Mouse (Mus musculus): Measurements from ENCODE around the gene Apex1. TPM values are rescaled to one million over a fixed set of nuclear protein-coding genes. Genes with fewer than 3 reads are reported as not detected.

The Apex1 gene
- total and polyA plus RNA-seq, 3 experiments = 129 to 155 TPM; not detected in 1

DNA sequence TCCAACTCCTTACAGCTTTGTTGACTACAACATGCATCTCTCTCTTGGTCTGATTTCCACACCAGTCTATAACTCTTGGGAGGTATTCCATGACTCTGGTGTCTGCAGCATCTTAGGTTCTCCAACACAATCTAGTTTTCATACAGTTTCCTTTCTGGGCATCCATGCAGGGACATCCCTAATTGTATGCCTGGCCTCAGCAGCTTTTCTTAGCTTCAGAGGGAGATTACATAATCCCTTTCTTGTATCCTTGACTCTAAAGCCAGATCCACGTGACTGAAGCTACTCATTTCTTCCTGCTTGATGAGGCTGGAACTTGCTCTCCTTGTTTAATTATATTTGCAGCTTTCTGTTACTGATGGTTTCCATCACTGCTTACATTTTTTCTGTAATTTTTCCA is 11.9 kb downstream of the Apex1 start:
- H3K27ac ChIP-seq (ENCODE audit: control insufficient read depth, low read depth, low read length) = no peak overlapping the region
- no peak overlapping the region for H3K9ac ChIP-seq (ENCODE audit: control insufficient read depth, low read depth, low read length, poor library complexity, severe bottlenecking)
- H3K4me1 ChIP-seq (ENCODE audit: control insufficient read depth in 1 of 2, insufficient read depth in 2 of 2, low read length in 2 of 2) = peaks cover 0 to 15% of the 10 kb centered on the region in 2 experiments; a peak in 3 of 4 replicates
- DNase-seq (ENCODE audit: low read depth, low spot score) = peak; percentile 1
- H3K9me3 ChIP-seq (replicated peaks; ENCODE audit: insufficient read depth, low read length) = no peaks in the 10 kb centered on the region
- peaks cover 2% of the 10 kb centered on the region; the same call in 1 of the 2 replicates for H3K79me2 ChIP-seq (ENCODE audit: control insufficient read depth, insufficient read depth, low read length, poor library complexity)
- no peak for TF ChIP-seq MAZ (IDR thresholded peaks at IDR 0.05; ENCODE audit: low read depth, low read length)
- no peak for TF ChIP-seq MYB (IDR thresholded peaks at IDR 0.05; ENCODE audit: low read depth, low read length)
- no peak for TF ChIP-seq RAD21 (IDR thresholded peaks at IDR 0.05; ENCODE audit: low read depth, low read length)
- TF ChIP-seq MAFK (IDR thresholded peaks at IDR 0.05; ENCODE audit: borderline replicate concordance, low read depth, low read length) = no peak
- no peak for TF ChIP-seq EP300 (IDR thresholded peaks at IDR 0.05; ENCODE audit: low read depth in 1 of 2, low read length in 2 of 2)
- TF ChIP-seq POLR2AphosphoS2 (IDR thresholded peaks at IDR 0.05; ENCODE audit: low read length) = no peak
- TF ChIP-seq CHD2 (IDR thresholded peaks at IDR 0.05; ENCODE audit: low read length) = no peak
- TF ChIP-seq POLR2AphosphoS5 (IDR thresholded peaks at IDR 0.05; ENCODE audit: borderline replicate concordance, low read depth, low read length) = no peak
- no peak for TF ChIP-seq CTCF (IDR thresholded peaks at IDR 0.05 in 2 of 3, conservative IDR thresholded peaks at IDR 0.05 in 1 of 3; ENCODE audit: control insufficient read depth in 1 of 3, insufficient read depth in 1 of 3, low read depth in 2 of 3, low read length in 3 of 3, poor library complexity in 1 of 3, severe bottlenecking in 1 of 3)
- TF ChIP-seq MXI1 (IDR thresholded peaks at IDR 0.05; ENCODE audit: low read depth, low read length) = no peak
- no peak for TF ChIP-seq ZC3H11A (IDR thresholded peaks at IDR 0.05; ENCODE audit: low read depth, low read length)
- TF ChIP-seq GABPA (IDR thresholded peaks at IDR 0.05; ENCODE audit: low read depth, low read length) = no peak
- no peak for TF ChIP-seq RCOR1 (IDR thresholded peaks at IDR 0.05; ENCODE audit: low read depth, low read length)
- no peak for TF ChIP-seq USF1 (IDR thresholded peaks at IDR 0.05; ENCODE audit: low read depth, low read length)
- no peak for TF ChIP-seq TCF12 (IDR thresholded peaks at IDR 0.05; ENCODE audit: low read depth, low read length)
- H3K27me3 ChIP-seq (ENCODE audit: control insufficient read depth in 1 of 2, insufficient read depth in 2 of 2, low read length in 2 of 2) = no peaks in the 10 kb centered on the region
- peaks cover 0 to 16% of the 10 kb centered on the region in 2 experiments; a peak in 2 of 4 replicates for H3K36me3 ChIP-seq (ENCODE audit: control insufficient read depth in 1 of 2, insufficient read depth in 2 of 2, low read length in 2 of 2)
- no peak overlapping the region for H3K4me3 ChIP-seq (ENCODE audit: control insufficient read depth in 1 of 2, insufficient read depth in 1 of 2, low read depth in 2 of 2, low read length in 2 of 2)

DNA sequence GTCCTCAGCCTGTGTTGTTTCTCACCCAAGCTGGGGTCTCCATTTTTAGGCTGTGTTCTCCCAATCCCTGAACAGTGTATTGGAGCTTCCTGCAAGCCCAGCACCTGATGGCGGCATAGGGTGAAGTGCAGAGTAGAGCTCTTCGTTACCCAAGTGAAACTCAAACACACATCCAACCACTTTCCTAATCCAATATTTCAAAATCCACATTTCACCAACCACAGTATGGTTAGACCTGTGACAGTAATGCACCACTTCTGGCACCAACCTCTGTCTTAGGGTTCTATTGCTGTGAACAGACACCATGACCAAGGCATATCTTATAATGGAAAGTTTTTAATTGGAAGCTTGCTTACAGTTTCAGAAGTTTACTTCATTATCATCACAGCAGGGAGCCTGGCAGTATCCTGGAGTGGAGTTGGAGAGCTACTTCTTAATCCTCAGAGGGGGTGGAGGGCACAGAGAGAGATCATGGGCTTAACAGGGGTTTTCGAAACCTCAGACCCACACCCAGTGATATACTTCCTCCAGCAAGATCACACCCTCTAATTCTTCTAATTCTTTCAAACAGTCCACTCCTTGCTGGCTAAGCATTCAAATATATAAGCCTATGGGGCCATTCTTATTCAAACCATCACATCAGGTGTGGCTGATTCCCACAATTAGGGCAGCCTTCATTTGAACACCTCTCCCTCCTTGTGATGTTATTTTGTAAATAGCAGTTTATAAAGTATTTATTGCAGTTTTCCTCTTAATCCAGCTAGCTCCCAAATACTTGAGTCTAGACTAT is 13.5 kb downstream of the Apex1 start:
- H3K4me3 ChIP-seq (ENCODE audit: control insufficient read depth in 1 of 2, insufficient read depth in 1 of 2, low read depth in 2 of 2, low read length in 2 of 2) = peak overlapping the region; percentile 26 to 68; a peak in 3 of 4 replicates
- no peak overlapping the region for H3K27ac ChIP-seq (ENCODE audit: control insufficient read depth, low read depth, low read length)

More for the DNA sequence above, 13.5 kb downstream of the Apex1 start:
- H3K36me3 ChIP-seq (ENCODE audit: control insufficient read depth in 1 of 2, insufficient read depth in 2 of 2, low read length in 2 of 2) = peaks cover 0 to 12% of the 10 kb centered on the region in 2 experiments; a peak in 2 of 4 replicates
- H3K9me3 ChIP-seq (replicated peaks; ENCODE audit: insufficient read depth, low read length) = no peaks in the 10 kb centered on the region
- peak overlapping the region; percentile 55 for H3K9ac ChIP-seq (ENCODE audit: control insufficient read depth, low read depth, low read length, poor library complexity, severe bottlenecking)
- no peak for TF ChIP-seq ZC3H11A (IDR thresholded peaks at IDR 0.05; ENCODE audit: low read depth, low read length)
- no peak for TF ChIP-seq NELFE (IDR thresholded peaks at IDR 0.05; ENCODE audit: low read depth, low read length)
- 0 out of 2 replicates have a peak, but pooled peaks have one; percentile 0 for TF ChIP-seq ZMIZ1 (IDR thresholded peaks at IDR 0.05; ENCODE audit: low read depth, low read length)
- no peak for TF ChIP-seq SIN3A (IDR thresholded peaks at IDR 0.05; ENCODE audit: low read length)
- TF ChIP-seq RCOR1 (IDR thresholded peaks at IDR 0.05; ENCODE audit: low read depth, low read length) = no peak
- no peak for TF ChIP-seq HCFC1 (IDR thresholded peaks at IDR 0.05; ENCODE audit: low read depth, low read length)
- no peak for TF ChIP-seq RAD21 (IDR thresholded peaks at IDR 0.05; ENCODE audit: low read depth, low read length)
- no peak for TF ChIP-seq MEF2A (IDR thresholded peaks at IDR 0.05; ENCODE audit: extremely low read depth, insufficient replicate concordance, low read depth, low read length, poor library complexity, severe bottlenecking)
- DNase-seq (ENCODE audit: low read depth, low spot score) = peak; percentile 5
- H3K27me3 ChIP-seq (ENCODE audit: control insufficient read depth in 1 of 2, insufficient read depth in 2 of 2, low read length in 2 of 2) = no peaks in the 10 kb centered on the region
- H3K4me1 ChIP-seq (ENCODE audit: control insufficient read depth in 1 of 2, insufficient read depth in 2 of 2, low read length in 2 of 2) = peaks cover 0 to 11% of the 10 kb centered on the region in 2 experiments; a peak in 3 of 4 replicates
- H3K79me2 ChIP-seq (ENCODE audit: control insufficient read depth, insufficient read depth, low read length, poor library complexity) = peaks cover 2% of the 10 kb centered on the region; the same call in 1 of the 2 replicates
